Mouse (Mus musculus) T-helper 2 cell (primary cell): ENCODE data around the gene Hnrnpdl.

Source experiments
- in situ Hi-C: fragments of 300-600 bp; cut with MboI, MseI; formaldehyde crosslinking; loops from one replicate; pipeline ENCODE4 v1.15.1; 2025; ENCODE audit warnings: high pct_unique_total_duplicates

The Hnrnpdl gene

GRCm38 (mm10) chr5:100047143-100047640 is 7.7 kb upstream of the Hnrnpdl start:
- in situ Hi-C loops, result loop anchor here (25.0 kb wide), 2 partner anchors 465 to 740 kb away; partner anchors contain the start of genes Cops4, Helq, Lin54 and Mrps18c

GRCm38 (mm10) chr5:100046096-100046495 is 6.6 kb upstream of the Hnrnpdl start:
- in situ Hi-C loops, result loop anchor here (25.0 kb wide), 2 partner anchors 466 to 741 kb away; partner anchors contain the start of genes Cops4, Helq, Lin54 and Mrps18c

GRCm38 (mm10) chr5:100044621-100045020 is 5.2 kb upstream of the Hnrnpdl start:
- in situ Hi-C loops, result loop anchor here (5.0 to 25.0 kb wide), 3 partner anchors 62 to 743 kb away; partner anchors contain the start of genes Cops4, Helq, Lin54 and Mrps18c

GRCm38 (mm10) chr5:100044030-100044429 is 4.6 kb upstream of the Hnrnpdl start:
- in situ Hi-C loops, result loop anchor here (5.0 to 25.0 kb wide), 3 partner anchors 62 to 743 kb away; partner anchors contain the start of genes Cops4, Helq, Lin54 and Mrps18c

- in situ Hi-C loops, result loop anchor here (5.0 to 25.0 kb wide), 3 partner anchors 61 to 744 kb away; partner anchors contain the start of genes Cops4, Helq, Lin54 and Mrps18c
These were observed 3.9 kb upstream of the Hnrnpdl start for GRCm38 (mm10) chr5:100043361-100043760.

GRCm38 (mm10) chr5:100042467-100042866 is 3.0 kb upstream of the Hnrnpdl start:
- in situ Hi-C loops, result loop anchor here (5.0 to 25.0 kb wide), 3 partner anchors 60 to 745 kb away; partner anchors contain the start of genes Cops4, Helq, Lin54 and Mrps18c

- in situ Hi-C loops, result loop anchor here (5.0 to 25.0 kb wide), 3 partner anchors 59 to 746 kb away; partner anchors contain the start of genes Cops4, Helq, Lin54 and Mrps18c
These were observed 1.8 kb upstream of the Hnrnpdl start for GRCm38 (mm10) chr5:100041272-100041671.

- in situ Hi-C loops, result loop anchor here (5.0 to 25.0 kb wide), 3 partner anchors 58 to 747 kb away; partner anchors contain the start of genes Cops4, Helq, Lin54 and Mrps18c
These were observed 869 bp upstream of the Hnrnpdl start for GRCm38 (mm10) chr5:100040281-100040784.

- in situ Hi-C loops, result loop anchor here (25.0 kb wide), 2 partner anchors 473 to 748 kb away; partner anchors contain the start of genes Cops4, Helq, Lin54 and Mrps18c
These were observed 506 bp downstream of the Hnrnpdl start for GRCm38 (mm10) chr5:100038714-100039601.

- in situ Hi-C loops, result loop anchor here (25.0 kb wide), 2 partner anchors 474 to 749 kb away; partner anchors contain the start of genes Cops4, Helq, Lin54 and Mrps18c
These were observed 1.3 kb downstream of the Hnrnpdl start for GRCm38 (mm10) chr5:100037965-100038713.

GRCm38 (mm10) chr5:100036681-100037080 is 2.8 kb downstream of the Hnrnpdl start:
- in situ Hi-C loops, result loop anchor here (25.0 kb wide), 2 partner anchors 476 to 751 kb away; partner anchors contain the start of genes Cops4, Helq, Lin54 and Mrps18c

GRCm38 (mm10) chr5:100035950-100036349 is 3.5 kb downstream of the Hnrnpdl start:
- in situ Hi-C loops, result loop anchor here (25.0 kb wide), 2 partner anchors 476 to 751 kb away; partner anchors contain the start of genes Cops4, Helq, Lin54 and Mrps18c

- in situ Hi-C loops, result loop anchor here (25.0 kb wide), 2 partner anchors 480 to 755 kb away; partner anchors contain the start of genes Cops4, Helq, Lin54 and Mrps18c
These were observed 6.8 kb downstream of the Hnrnpdl start for GRCm38 (mm10) chr5:100032646-100033045.

- in situ Hi-C loops, result loop anchor here (25.0 kb wide), 2 partner anchors 480 to 755 kb away; partner anchors contain the start of genes Cops4, Helq, Lin54 and Mrps18c
These were observed 7.4 kb downstream of the Hnrnpdl start for GRCm38 (mm10) chr5:100032107-100032506.

- in situ Hi-C loops, result loop anchor here (25.0 kb wide), 2 partner anchors 482 to 757 kb away; partner anchors contain the start of genes Cops4, Helq, Lin54 and Mrps18c
These were observed 9.4 kb downstream of the Hnrnpdl start for GRCm38 (mm10) chr5:100030069-100030468.

GRCm38 (mm10) chr5:100024868-100025267 is 14.6 kb downstream of the Hnrnpdl start:
- in situ Hi-C loops, result loop anchor here (25.0 kb wide), 2 partner anchors 487 to 762 kb away; partner anchors contain the start of genes Cops4, Helq, Lin54 and Mrps18c

GRCm38 (mm10) chr5:100024403-100024802 is 15.1 kb downstream of the Hnrnpdl start:
- in situ Hi-C loops, result no loop called here

GRCm38 (mm10) chr5:100020089-100020488 is 19.4 kb downstream of the Hnrnpdl start:
- in situ Hi-C loops, result no loop called here

GRCm38 (mm10) chr5:100012599-100012998 is 26.9 kb downstream of the Hnrnpdl start:
- in situ Hi-C loops, result no loop called here

- in situ Hi-C loops, result no loop called here
These were observed 31.0 kb downstream of the Hnrnpdl start for GRCm38 (mm10) chr5:100008485-100008884.
